Mouse (Mus musculus): ENCODE results near the gene Zfp106. TPM values are rescaled to one million over a fixed set of nuclear protein-coding genes. Genes with fewer than 3 reads are reported as not detected.

Gene Zfp106
- 100 to 1,000 TPM; 443 to 527 TPM for total RNA-seq (2021)
- 174 and 320 TPM in 2 replicates for polyA plus RNA-seq (2012; rRNA removed)
- long read RNA-seq, full-length matches to known transcripts = 10 of 243 reads
- long read RNA-seq, partial matches to known transcripts = 69 of 243 reads
- long read RNA-seq, other reads (novel, unspliced or antisense) = 164 of 243 reads

GRCm38 (mm10) chr2:120563235-120563990 lies at the start of gene Zfp106:
Zfp106 (minus strand) TSS chr2:120563843.
- DNase-seq = peak; percentile 90 to 91
- WGBS = under 1% methylated on average over 50 of the region's 50 CpGs
- Histone ChIP-seq H3K4me1 (ENCODE audit: control insufficient read depth, insufficient read depth, low read length) (peaks cover 2% of the 10 kb centered on the region), H3K79me2 (replicated peaks; ENCODE audit: control insufficient read depth, insufficient read depth, low read length) (peaks cover 7% of the 10 kb centered on the region), H3K4me3 (peak within 1 kb of the TSS; percentile 100), H3K36me3 (ENCODE audit: control insufficient read depth, insufficient read depth, low read length) (peaks cover 6% of the 10 kb centered on the region), H3K27ac (peak within 1 kb of the TSS; percentile 93), H3K9ac (ENCODE audit: low read depth, low read length) (peak within 1 kb of the TSS; percentile 85), H3K27me3 (ENCODE audit: control insufficient read depth, insufficient read depth, low read length) (no peaks in the 10 kb centered on the region)
- intact Hi-C loops (cut with DNase I) = loop anchor here (2.0 kb wide), 1 partner anchor 45 kb away; the partner anchor contains the start of genes Haus2 and Lrrc57
- TF ChIP-seq POLR2A (IDR thresholded peaks at IDR 0.05; ENCODE audit: insufficient read depth, low read depth, low read length) (peak; percentile 70; the same call in 1 of the 2 replicates), CTCF (IDR thresholded peaks at IDR 0.05) (no peak), EP300 (IDR thresholded peaks at IDR 0.05; ENCODE audit: insufficient read depth, low read depth, low read length) (peak; percentile 80)

- Histone ChIP-seq H3K27me3 (ENCODE audit: control insufficient read depth, insufficient read depth, low read length) (no peaks in the 10 kb centered on the region), H3K36me3 (ENCODE audit: control insufficient read depth, insufficient read depth, low read length) (no peaks in the 10 kb centered on the region), H3K9ac (ENCODE audit: low read depth, low read length) (peak within 1 kb of the TSS; percentile 76), H3K4me3 (peak within 1 kb of the TSS; percentile 76), H3K4me1 (ENCODE audit: control insufficient read depth, insufficient read depth, low read length) (no peaks in the 10 kb centered on the region), H3K79me2 (replicated peaks; ENCODE audit: control insufficient read depth, insufficient read depth, low read length) (no peaks in the 10 kb centered on the region), H3K27ac (peak within 1 kb of the TSS; percentile 95)
- peak; percentile 92 to 94 for DNase-seq
- WGBS = under 1% methylated on average over 52 of the region's 52 CpGs
- TF ChIP-seq POLR2A (IDR thresholded peaks at IDR 0.05; ENCODE audit: insufficient read depth, low read depth, low read length) (peak; percentile 90), CTCF (IDR thresholded peaks at IDR 0.05) (peak; percentile 56), EP300 (IDR thresholded peaks at IDR 0.05; ENCODE audit: insufficient read depth, low read depth, low read length) (0 out of 2 replicates have a peak, but pooled peaks have one; percentile 73)
- intact Hi-C loops (cut with DNase I) = loop anchor here (1.0 to 5.0 kb wide), 4 partner anchors 17 to 127 kb away; partner anchors contain the start of gene Zfp106
Observed at GRCm38 (mm10) chr2:120608830-120609723, 45.4 kb upstream of the Zfp106 start, which contains the start of the genes Haus2 and Lrrc57. Haus2 (plus strand) TSS chr2:120609383. Lrrc57 (minus strand) TSS chr2:120609520.

- Histone ChIP-seq H3K4me3 (no peak overlapping the region), H3K4me1 (ENCODE audit: control insufficient read depth, insufficient read depth, low read length) (no peaks in the 10 kb centered on the region), H3K9ac (ENCODE audit: low read depth, low read length) (no peak overlapping the region), H3K79me2 (replicated peaks; ENCODE audit: control insufficient read depth, insufficient read depth, low read length) (no peaks in the 10 kb centered on the region), H3K27ac (no peak overlapping the region), H3K36me3 (ENCODE audit: control insufficient read depth, insufficient read depth, low read length) (no peaks in the 10 kb centered on the region), H3K27me3 (ENCODE audit: control insufficient read depth, insufficient read depth, low read length) (no peaks in the 10 kb centered on the region)
- intact Hi-C loops (cut with DNase I) = loop anchor here (5.0 kb wide), 1 partner anchor 124 kb away; no protein-coding TSS in a partner anchor
- 79% methylated on average over 6 of the region's 6 CpGs for WGBS
- DNase-seq = no peak
- no peak for TF ChIP-seq POLR2A (IDR thresholded peaks at IDR 0.05; ENCODE audit: insufficient read depth, low read depth, low read length)
- TF ChIP-seq EP300 (IDR thresholded peaks at IDR 0.05; ENCODE audit: insufficient read depth, low read depth, low read length) = no peak
- TF ChIP-seq CTCF (IDR thresholded peaks at IDR 0.05) = peak; percentile 68
Observed at GRCm38 (mm10) chr2:120606021-120606690, 42.5 kb upstream of the Zfp106 start.

DNA sequence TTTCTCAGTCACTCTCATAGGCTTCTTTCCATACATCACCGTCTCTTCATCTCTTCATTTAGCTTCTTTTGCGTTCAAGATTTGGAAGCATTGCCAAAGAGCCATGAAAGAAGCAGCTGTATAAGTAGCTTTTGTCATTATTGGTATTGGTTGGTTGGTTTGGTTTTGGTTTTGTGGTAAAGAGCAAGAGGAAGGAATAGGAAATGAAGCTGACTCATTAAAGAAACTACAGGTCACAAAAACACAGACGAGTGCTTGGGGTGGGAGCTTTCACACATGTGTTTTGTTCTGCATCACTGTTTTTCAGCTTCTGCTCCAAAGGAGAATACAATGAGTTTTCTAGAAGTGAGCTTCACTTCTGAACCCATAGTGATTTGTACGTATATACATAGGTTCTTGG lies 35.9 kb upstream of the Zfp106 start:
- intact Hi-C loops (cut with DNase I) = no loop called here
- 86% methylated on average over 4 of the region's 4 CpGs for WGBS

GRCm38 (mm10) chr2:120597734-120598133 lies 34.1 kb upstream of the Zfp106 start:
- H3K4me3 ChIP-seq = no peak overlapping the region
- peaks cover 5% of the 10 kb centered on the region for H3K36me3 ChIP-seq (ENCODE audit: control insufficient read depth, insufficient read depth, low read length)
- no peak overlapping the region for H3K9ac ChIP-seq (ENCODE audit: low read depth, low read length)
- intact Hi-C loops (cut with DNase I) = no loop called here
- DNase-seq = no peak
- H3K79me2 ChIP-seq (replicated peaks; ENCODE audit: control insufficient read depth, insufficient read depth, low read length) = no peaks in the 10 kb centered on the region
- WGBS = 90% methylated on average over 2 of the region's 2 CpGs
- TF ChIP-seq CTCF (IDR thresholded peaks at IDR 0.05) (no peak), EP300 (IDR thresholded peaks at IDR 0.05; ENCODE audit: insufficient read depth, low read depth, low read length) (no peak), POLR2A (IDR thresholded peaks at IDR 0.05; ENCODE audit: insufficient read depth, low read depth, low read length) (no peak)
- H3K27me3 ChIP-seq (ENCODE audit: control insufficient read depth, insufficient read depth, low read length) = no peaks in the 10 kb centered on the region
- no peak overlapping the region for H3K27ac ChIP-seq
- no peaks in the 10 kb centered on the region for H3K4me1 ChIP-seq (ENCODE audit: control insufficient read depth, insufficient read depth, low read length)

More for the DNA sequence above, 35.9 kb upstream of the Zfp106 start:
- Histone ChIP-seq H3K79me2 (replicated peaks; ENCODE audit: control insufficient read depth, insufficient read depth, low read length) (no peaks in the 10 kb centered on the region), H3K27me3 (ENCODE audit: control insufficient read depth, insufficient read depth, low read length) (no peaks in the 10 kb centered on the region), H3K9ac (ENCODE audit: low read depth, low read length) (no peak overlapping the region), H3K4me3 (no peak overlapping the region), H3K27ac (no peak overlapping the region), H3K4me1 (ENCODE audit: control insufficient read depth, insufficient read depth, low read length) (no peaks in the 10 kb centered on the region), H3K36me3 (ENCODE audit: control insufficient read depth, insufficient read depth, low read length) (peaks cover 5% of the 10 kb centered on the region)
- DNase-seq = no peak
- TF ChIP-seq CTCF (IDR thresholded peaks at IDR 0.05) = no peak
- no peak for TF ChIP-seq EP300 (IDR thresholded peaks at IDR 0.05; ENCODE audit: insufficient read depth, low read depth, low read length)
- TF ChIP-seq POLR2A (IDR thresholded peaks at IDR 0.05; ENCODE audit: insufficient read depth, low read depth, low read length) = no peak
